Mouse (Mus musculus) induced T-regulatory cell, adult 2 months (primary cell): Measurements from ENCODE around the gene Pyroxd1.
A peak's percentile ranks its signal among the peaks of the same experiment; 100 is the strongest.

ENCODE experiments used
- DNase-seq: peaks from one replicate; pipeline ENCODE4 v3.0.0-alpha.2; 2012; ENCODE audit warnings: low read depth

Gene Pyroxd1

DNA sequence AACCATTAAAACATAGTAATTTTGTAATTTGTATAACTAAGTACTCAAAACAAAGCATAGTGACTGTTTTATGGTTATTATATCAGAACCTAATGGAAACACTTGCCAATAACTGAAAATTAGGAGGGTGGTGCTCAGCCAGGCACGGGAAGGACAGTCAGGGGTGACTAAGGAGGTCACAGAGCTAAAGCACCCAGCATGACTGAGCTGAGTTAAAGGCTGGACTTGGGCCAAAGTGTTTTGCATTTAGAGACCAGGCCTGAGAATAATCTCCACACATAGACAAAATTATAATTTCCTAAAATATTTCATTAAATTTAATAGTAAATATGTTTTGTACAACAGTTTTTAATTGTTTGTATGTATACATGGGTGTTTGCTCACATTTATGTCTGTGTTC lies 31.6 kb downstream of the Pyroxd1 start:
- no peak for DNase-seq

- no peak for DNase-seq
Observed at GRCm38 (mm10) chr6:142378576-142379330, 33.3 kb downstream of the Pyroxd1 start.

- DNase-seq = no peak
Observed at GRCm38 (mm10) chr6:142379961-142380360, 34.5 kb downstream of the Pyroxd1 start.

GRCm38 (mm10) chr6:142381615-142382014 lies 36.2 kb downstream of the Pyroxd1 start:
- DNase-seq = no peak

- DNase-seq = no peak
Observed at GRCm38 (mm10) chr6:142384521-142384920, 39.1 kb downstream of the Pyroxd1 start.

DNA sequence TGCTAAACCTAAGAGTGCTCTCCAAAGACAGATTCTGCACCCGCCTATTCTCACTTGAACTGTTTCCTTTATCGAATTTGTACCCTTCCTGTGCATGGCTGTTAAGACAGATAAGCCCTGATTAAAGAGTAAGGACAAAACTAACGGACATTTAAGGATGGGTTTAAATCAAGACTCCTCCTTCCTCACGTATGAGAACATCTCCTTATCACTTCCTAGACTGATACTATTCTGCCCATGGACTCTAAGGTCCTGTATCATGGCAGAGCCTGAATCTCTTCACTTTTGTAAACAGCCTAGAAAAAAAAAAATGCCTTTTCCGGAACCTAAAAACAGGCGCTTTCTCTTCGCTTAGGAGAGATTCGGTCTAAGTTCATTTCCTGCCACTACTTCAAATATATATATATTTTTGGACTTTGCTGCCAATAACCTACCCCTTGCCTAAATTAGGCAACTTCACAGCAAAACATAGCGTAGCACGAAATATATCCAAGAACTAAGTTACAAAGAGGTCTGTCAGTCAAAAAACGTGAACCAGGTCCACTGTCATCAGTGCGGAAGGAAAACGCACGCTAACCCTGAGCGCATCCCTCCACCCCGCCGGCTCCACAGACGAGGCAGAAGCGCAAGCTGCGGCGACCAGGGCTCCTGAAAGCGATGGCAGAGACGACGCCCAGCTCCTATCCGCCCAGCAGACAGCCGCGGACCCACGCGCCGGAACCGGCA lies 41.0 kb downstream of the Pyroxd1 start:
- DNase-seq = no peak

DNA sequence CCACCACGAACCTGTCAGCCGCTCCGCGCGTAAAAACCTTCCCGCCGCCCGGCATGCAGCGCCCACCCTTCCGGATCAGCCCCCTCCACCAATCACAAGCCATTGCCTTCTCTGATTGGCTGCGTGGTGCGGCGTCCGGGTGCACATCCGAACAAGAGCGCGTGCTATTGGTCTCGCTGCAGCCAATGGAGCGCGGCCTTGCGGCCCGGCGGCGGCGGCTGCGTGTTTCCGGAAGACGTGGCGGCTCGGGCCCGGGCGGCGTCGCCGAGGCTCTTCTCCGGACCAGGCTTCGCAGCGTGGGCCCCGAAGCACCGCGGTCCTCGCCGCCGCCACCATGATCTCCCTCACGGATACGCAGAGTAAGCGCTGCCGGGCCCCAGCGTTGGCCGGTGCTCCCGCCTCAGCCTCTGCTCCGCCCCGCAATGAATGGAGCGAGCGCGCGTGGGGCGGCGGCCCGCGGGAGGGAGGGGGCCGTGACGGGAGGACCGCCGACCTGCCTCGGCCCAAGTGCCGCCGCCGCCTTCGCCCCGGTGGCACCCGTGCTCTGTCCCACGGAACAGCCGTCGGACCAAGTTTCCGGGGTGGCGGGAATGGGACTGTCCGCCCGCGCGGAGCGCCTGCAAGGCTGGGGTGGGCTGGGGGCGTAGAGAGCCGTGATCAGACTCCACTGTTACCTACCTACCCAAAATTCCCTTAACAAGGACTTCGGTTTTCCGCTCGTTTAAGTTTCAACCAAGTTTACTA lies 41.7 kb downstream of the Pyroxd1 start, which contains the start of the genes Recql and Golt1b:
Gene Recql, minus strand, starts transcription at position 77 of the 744 bp plus-strand sequence.
Gene Golt1b, plus strand, starts transcription at position 211 of the 744 bp plus-strand sequence.
- peak; percentile 98 for DNase-seq

DNA sequence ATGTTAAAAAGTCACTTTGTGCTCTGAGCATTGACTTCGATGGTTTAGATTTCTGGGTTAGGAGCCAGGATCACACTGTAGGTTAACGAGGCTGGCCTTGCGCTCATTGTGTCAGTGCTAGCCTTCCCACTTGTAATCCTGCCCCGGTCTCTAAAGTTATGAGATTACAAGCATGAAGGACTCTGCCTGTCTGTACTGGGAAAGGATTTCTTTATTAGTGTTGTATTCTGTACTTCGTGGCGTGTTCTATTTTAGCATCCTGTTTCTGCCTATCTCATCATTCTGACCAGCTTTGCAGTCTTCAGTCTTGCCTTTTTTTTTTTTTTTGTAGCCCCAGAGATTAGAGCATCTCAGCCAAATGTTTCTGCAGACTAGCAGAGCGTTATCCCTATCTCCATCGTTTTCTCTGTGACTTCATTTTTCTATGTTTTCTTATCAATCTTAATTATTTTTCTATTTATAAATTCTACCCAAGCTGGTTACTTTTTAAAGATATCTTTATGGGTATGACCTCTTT lies 42.4 kb downstream of the Pyroxd1 start:
- no peak for DNase-seq

DNA sequence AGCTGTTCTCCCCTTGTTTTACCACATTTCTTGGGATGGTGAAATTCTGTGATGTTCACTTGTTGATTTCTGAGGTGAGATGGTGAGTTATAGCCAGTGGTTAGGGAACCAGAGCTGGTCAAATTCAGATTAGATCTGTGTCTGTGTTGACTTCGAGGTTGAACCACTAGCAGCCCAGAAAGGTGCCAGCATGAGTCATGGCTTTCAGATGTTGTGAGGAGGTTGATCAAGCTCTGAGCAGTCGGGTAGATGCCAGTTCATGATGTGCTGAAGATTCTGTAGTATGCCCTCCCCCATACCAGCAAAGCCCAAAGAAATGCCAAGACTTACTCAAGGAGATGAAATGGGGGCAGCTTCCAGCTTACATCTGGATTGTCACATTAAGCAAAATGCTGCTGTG lies 43.6 kb downstream of the Pyroxd1 start:
- DNase-seq = peak; percentile 19

DNA sequence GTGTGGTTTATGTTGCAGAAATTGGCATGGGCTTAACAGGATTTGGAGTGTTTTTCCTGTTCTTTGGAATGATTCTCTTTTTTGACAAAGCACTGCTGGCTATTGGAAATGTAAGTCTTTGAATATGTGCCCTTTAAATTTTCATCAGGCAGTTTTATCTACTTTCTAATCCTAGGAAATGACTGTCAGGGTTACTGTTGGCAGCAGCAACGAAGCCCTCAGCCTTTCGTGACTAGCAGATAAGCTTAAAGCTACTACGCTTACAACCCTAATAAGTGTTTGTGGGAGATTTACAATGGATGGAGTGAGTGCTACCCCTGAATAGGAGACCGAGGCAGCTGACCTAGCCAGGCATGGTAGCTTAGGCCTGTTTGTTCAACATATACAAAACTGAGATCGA lies 46.9 kb downstream of the Pyroxd1 start:
- DNase-seq = no peak

DNA sequence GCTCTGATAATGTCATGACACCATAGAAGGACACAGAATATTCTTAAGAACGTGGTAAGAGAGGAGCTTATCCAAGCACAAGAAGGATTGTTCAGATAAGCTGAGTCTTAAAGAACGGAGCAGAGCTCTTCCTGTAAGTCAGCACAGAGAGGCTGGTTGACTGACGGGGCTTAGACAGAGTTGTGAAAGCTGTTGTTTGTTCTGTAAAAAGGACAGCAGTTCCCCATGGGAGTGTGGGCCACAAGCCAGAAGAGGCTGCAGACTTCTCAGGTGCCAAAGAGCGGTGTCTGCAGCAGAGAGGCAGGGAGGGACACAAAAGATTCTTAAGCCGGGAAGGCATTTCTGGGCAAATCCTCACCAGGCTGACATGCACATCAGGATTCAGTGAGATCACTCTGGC lies 49.2 kb downstream of the Pyroxd1 start:
- DNase-seq = no peak

DNA sequence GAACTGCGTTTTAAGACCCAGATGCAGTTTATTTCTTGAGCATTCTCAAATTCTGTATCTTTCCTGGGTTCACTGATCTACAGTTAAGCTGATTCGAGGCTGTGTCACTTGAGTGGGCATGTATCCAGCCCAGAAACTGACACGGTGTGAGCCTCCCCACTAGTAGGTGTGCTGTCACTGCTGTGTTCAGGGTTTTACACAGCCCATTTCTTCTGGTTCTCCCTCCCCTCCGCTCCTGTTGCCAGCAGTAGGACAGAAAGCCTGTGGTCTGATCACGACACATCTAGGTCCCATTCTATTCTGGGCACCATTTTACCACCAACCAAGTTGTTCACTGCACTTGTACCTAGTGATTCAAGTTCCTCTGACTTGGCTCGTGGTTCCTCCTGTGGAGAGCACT lies 50.3 kb downstream of the Pyroxd1 start:
- no peak for DNase-seq

DNA sequence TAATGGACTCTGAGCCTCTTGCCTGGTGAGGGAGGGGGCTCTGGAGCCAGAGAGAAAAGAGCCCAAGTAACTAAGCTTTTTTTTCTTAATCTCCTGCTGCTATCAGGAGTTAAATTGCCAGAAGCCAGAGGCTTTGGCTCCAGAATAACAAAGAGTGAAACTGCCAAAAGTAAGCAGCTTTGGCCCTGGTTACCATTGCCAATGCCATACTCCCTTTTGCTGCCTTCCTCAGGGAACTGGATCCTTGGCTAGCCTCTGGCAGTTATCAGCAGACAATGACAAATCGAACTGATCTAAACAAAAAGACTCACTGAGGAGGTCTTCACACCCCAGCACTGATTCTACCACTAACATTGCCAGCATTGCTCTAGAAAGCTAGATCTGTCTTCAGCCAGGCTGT lies 65.7 kb downstream of the Pyroxd1 start:
- no peak for DNase-seq
